Mouse (Mus musculus) T-cell, adult 2 months (primary cell): ENCODE data around the gene Gss.
A peak's percentile ranks its signal among the peaks of the same experiment; 100 is the strongest.

ENCODE experiments used
- DNase-seq: peaks from one replicate; pipeline ENCODE4 v3.0.0; 2022; ENCODE audit warnings: low spot score

Gss gene

DNA sequence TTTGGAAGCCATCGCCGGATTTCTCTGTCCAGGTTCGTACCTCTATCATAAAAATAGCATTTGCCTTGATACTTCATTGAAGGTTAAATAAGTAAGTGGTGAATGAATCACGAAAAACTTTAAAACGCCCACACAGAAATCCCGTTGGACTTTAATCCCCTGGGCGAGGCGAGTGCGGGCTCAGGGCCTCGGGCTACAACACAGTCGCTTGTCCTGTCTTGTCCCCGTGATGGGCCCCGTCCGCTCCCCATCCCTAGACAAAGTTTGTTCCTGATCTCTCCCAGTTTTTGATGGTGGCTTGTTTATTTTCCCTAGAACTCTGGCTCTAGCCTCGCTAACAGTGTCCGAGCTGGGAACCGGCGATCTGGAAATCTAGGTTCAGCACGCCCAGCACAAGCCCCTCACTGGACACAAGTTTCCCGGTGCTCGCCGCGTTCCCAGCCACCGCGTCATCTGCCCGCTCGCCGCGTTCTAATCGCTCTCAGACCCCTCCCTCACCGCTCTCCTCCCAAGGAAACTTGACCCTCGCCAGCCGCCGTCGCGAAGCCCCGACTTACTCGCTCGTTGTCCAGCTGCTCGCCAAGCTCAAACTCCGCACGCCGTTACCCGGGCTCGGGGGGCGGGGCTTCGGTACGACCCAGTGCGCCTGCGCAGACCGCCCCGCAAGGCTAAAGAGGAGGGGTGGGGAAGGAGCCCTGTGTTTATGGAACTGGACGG is at the start of gene Gss:
Gene Gss, minus strand, starts transcription at position 674 of the 717 bp plus-strand sequence.
- DNase-seq = peak; percentile 85

- no peak for DNase-seq
Observed at GRCm38 (mm10) chr2:155641540-155642472, 49.2 kb upstream of the Gss start.

DNA sequence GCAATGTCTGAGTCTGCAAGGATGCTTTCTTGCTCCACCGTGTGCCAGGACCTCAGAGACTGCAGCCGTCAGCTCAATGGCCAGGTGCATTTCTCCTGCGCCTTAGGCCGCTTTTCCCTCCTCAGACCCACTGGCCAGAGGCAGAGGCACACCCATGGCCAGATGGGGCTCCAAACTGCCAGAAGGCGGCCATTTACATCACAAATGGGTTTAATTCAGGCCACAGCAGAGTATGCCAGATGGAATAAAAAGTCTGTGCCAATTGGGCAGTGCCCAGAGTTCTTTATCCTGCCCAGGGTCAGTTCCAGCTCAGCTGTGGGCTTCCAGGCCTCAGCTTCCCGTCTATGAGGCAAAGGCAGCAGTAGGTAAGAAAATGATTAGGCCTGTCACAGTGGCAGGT is 48.0 kb upstream of the Gss start:
- DNase-seq = no peak

DNA sequence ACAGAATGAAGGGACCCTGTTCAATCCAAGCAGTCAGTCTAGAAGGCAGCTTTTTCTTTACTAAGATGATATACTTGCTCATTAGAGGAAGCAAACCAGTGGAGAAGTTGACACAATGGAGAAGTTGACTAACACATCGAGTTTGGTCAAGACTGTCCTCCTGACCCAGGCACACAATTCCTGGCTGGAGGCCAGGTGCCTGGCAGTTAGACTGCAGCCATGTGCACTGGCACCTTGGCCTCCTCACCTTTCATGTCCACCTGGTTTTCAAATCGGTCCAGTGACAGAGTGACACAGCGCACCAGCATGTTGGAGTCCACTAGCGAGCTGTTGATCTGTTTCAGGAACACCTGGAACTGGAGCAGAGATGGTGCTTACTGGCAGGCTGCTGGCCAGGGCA is 44.8 kb upstream of the Gss start:
- DNase-seq = no peak

- DNase-seq = no peak
Observed at GRCm38 (mm10) chr2:155636881-155637280, 44.3 kb upstream of the Gss start.

GRCm38 (mm10) chr2:155635961-155636360 is 43.4 kb upstream of the Gss start:
- DNase-seq = no peak

DNA sequence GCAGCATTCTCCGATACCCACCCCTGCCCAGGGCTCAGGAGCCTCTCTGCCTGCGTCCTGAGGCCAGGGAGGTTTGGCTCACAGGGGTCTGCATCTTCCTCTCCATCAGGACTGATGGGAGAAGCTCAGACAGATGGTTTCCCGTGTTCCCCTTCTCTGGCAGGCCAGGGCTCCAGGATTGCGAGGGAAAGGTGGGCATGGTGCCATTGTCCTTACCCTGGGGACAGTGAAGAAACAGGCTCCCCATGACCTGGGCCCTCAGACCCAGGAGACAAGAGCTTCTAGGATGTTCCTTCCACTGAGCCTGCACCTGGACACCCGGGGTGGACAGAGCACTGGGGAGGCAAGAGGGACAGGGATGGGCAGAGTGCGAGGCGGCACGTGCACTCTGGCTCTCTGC is 42.0 kb upstream of the Gss start:
- no peak for DNase-seq

DNA sequence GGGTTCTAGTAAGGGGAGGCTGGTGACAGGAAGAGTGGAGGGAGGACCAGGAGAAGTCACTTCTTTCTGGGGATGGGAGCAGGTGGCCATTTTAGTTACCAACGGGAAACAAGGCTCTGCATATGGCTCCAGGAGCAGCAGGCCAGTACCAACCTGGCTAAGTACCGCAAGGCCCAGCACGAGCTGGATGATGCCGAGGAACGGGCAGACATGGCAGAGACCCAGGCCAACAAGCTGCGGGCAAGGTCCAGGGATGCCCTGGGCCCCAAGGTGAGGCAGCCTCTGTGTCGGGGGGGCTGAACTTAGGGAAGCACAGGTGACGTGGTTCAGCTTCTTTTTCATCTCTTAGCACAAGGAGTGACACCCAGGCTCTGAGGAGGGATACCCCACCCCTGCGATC is 41.1 kb upstream of the Gss start:
- no peak for DNase-seq

DNA sequence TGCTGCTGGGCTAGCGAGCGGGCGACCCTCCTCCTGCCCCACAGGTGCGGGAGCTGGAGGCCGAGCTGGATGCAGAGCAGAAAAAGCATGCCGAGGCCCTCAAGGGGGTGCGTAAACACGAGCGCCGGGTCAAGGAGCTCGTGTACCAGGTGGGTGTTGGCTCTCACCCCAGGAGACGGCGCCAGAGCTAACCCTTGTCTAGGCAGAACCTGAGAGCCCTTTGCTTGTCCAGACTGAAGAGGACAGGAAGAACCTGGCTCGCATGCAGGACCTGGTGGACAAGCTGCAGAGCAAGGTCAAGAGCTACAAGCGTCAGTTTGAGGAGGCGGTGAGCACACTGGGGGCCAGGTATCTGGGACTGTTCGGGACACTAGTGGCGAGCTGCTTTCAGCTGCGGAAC is 40.5 kb upstream of the Gss start:
- no peak for DNase-seq

GRCm38 (mm10) chr2:155632138-155632936 is 39.7 kb upstream of the Gss start:
- no peak for DNase-seq

GRCm38 (mm10) chr2:155630590-155631416 is 38.2 kb upstream of the Gss start:
- DNase-seq = no peak

GRCm38 (mm10) chr2:155630153-155630552 is 37.5 kb upstream of the Gss start:
- no peak for DNase-seq

GRCm38 (mm10) chr2:155629231-155629661 is 36.6 kb upstream of the Gss start:
- no peak for DNase-seq

DNA sequence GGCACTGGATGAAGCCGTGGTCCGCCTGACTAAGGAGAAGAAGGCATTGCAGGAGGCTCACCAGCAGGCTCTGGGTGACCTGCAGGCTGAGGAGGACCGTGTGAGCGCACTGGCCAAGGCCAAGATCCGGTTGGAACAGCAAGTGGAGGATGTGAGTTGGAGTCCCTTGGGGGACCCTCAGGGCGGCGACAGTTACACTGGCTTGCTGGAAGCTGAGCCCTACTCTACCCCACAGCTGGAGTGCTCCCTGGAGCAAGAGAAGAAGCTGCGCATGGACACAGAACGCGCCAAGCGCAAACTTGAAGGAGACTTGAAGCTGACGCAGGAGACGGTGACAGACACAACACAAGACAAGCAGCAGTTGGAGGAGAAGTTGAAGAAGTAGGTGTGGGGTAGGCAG is 35.9 kb upstream of the Gss start:
- DNase-seq = no peak

- DNase-seq = no peak
Observed at GRCm38 (mm10) chr2:155628112-155628511, 35.5 kb upstream of the Gss start.

- peak; percentile 73 for DNase-seq
Observed at GRCm38 (mm10) chr2:155627030-155627738, 34.6 kb upstream of the Gss start.

DNA sequence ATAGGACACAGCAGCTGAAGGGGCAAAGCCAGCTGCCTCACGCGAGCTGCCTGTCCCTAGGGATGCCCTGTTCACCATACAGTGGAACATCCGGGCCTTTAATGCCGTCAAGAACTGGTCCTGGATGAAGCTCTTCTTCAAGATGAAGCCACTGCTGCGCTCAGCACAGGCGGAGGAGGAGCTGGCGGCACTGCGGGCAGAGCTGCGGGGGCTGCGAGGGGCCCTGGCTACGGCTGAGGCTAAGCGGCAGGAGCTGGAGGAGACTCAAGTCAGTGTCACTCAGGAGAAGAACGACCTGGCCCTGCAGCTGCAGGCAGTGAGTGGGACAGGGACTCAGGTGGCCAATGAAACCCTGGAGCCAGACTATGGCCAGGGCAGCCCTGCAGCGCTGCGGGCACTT is 33.7 kb upstream of the Gss start:
- no peak for DNase-seq

DNA sequence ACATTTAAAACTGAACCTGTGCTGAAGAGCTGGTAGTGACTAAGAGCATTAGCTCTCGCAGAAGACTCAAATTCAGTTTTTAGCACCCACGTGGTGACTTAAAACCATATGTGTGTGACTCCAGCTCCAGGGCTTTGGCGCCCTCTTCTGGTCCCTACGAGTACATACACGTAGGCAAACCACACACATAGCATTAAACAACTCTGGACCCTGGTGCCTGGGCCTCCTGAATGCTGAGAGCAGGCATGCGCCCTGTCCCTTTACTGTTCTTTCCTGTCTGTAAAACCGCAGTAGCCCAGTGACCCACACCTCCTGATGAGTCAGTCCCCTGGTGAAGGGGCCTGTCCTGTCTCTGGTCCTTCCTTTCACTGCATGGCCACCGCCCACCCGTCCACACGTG is 32.1 kb upstream of the Gss start:
- peak; percentile 35 for DNase-seq

DNA sequence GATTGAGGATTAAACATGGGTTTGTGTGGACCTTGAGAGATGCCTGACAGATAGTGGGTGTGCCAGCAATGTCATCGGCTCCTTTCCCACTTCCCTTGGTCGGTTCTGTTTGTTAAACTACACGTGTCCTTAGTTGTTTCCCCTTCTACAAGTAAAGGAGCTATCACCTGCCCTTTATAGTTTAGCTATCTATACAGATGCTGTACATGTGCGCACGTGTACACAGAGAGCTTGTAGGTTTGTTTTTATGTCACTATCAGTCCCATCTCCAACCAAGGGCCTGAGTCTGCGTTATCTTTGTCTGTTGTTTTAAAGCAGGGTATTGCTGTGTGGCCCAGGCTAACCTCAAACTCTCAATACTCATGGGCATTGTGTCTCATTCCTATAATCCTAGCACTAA is 31.4 kb upstream of the Gss start:
- no peak for DNase-seq

DNA sequence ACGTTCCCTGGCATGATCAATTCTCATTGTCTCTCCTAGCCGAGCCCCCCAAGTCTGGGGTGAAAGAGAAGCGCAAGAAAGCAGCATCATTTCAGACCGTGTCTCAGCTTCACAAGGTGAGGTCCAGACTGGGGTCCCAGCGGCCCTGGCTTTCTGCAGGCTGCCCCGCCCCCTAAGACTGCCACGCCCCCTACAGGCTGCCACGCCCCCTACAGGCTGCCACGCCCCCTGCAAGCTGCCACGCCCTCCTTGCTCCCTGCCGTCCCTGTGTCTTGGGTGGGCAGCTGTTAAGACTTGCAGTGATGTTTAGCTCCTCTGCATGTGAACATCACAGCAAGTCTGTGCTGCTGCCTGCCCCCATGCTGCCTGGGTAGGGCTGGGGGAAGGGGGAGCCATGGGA is 30.0 kb upstream of the Gss start:
- DNase-seq = no peak

DNA sequence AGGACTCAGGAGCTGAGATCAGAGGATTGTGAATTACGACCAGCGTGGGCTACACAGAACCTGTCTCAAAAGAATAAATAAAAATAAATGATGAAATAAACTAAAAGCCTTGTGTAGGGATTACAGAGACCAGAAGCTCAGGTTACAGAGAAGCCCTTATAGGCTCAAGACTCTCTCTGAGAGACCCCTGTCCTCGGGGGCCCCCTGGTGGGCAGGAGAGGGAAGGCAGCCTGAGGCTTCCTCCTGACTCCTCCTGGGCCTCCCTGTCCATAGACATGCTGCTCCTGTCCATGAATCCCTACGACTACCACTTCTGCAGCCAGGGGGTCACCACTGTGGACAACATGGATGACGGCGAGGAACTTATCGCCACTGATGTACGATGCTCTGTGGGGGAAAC is 27.2 kb upstream of the Gss start:
- DNase-seq = peak; percentile 82
